Mouse (Mus musculus) forebrain, postnatal 0 days (tissue): ENCODE data around the gene Plekha3. TPM values are rescaled to one million over a fixed set of nuclear protein-coding genes. Genes with fewer than 3 reads are reported as not detected.
A peak's percentile ranks its signal among the peaks of the same experiment; 100 is the strongest.

Source experiments
- ATAC-seq: fragments of 200-750 bp; cut with Nextera tagmentation; 2 replicates; pipeline ENCODE4 v1.8.0; 2017; ENCODE audit warnings: mild to moderate bottlenecking, moderate library complexity
- DNase-seq: peaks from one replicate; pipeline ENCODE4 v3.0.0-alpha.2; 2015
- H3K27ac ChIP-seq: fragments of 300-500 bp; sonication (generic); 2 replicates; pipeline ENCODE4 v1.5.1; 2014; ENCODE audit warnings: low read depth, mild to moderate bottlenecking, antibody characterized with exemption, low read length, moderate library complexity, mixed read lengths
- H3K27me3 ChIP-seq: fragments of 300-500 bp; sonication (generic); 2 replicates; pipeline ENCODE4 v1.6.1; 2014; ENCODE audit warnings: mild to moderate bottlenecking, low read length, mixed read lengths; ENCODE audit not compliant: insufficient read depth
- H3K36me3 ChIP-seq: fragments of 300-500 bp; sonication (generic); 2 replicates; pipeline ENCODE4 v1.6.1; 2014; ENCODE audit warnings: mild to moderate bottlenecking, moderate library complexity; ENCODE audit not compliant: insufficient read depth
- H3K4me1 ChIP-seq: fragments of 300-500 bp; sonication (generic); 2 replicates; pipeline ENCODE4 v1.6.1; 2014; ENCODE audit warnings: antibody characterized with exemption; ENCODE audit not compliant: insufficient read depth
- H3K4me2 ChIP-seq: fragments of 300-500 bp; sonication (generic); 2 replicates; pipeline ENCODE4 v1.6.1; 2014; ENCODE audit warnings: low read depth, mild to moderate bottlenecking, moderate library complexity
- H3K4me3 ChIP-seq: fragments of 300-500 bp; sonication (generic); 2 replicates; pipeline ENCODE4 v1.5.1; 2014; ENCODE audit warnings: low read depth, low read length, mixed read lengths
- H3K9ac ChIP-seq: fragments of 300-500 bp; sonication (generic); 2 replicates; pipeline ENCODE4 v1.6.1; 2014; ENCODE audit warnings: mild to moderate bottlenecking
- H3K9me3 ChIP-seq: fragments of 300-500 bp; sonication (generic); 2 replicates; pipeline ENCODE4 v1.6.1; 2016; ENCODE audit warnings: low read length
- CTCF ChIP-seq: sonication (generic); IDR thresholded peaks from 2 replicates; pipeline ENCODE4 v1.5.1; 2016; ENCODE audit warnings: antibody characterized with exemption, control low read depth, low read depth
- WGBS: fragments of 180-500 bp; shearing (Covaris S2); extraction: QIAGEN DNeasy Blood & Tissue Kit; methylation state at CpG from one replicate; pipeline ENCODE4 v1.1.7; 2014; 5-methylcytosine and 5-hydroxymethylcytosine counted together
- polyA plus RNA-seq: library from polyadenylated mRNA; unstranded; fragments of >200 nt; fragmentation: Nextera tagmentation; extraction: Ambion mirVana; gene quantifications from 2 replicates; pipeline ENCODE4 v1.2.1, GENCODE M21; 2015
- total RNA-seq: library from RNA; depleted of rRNA; stranded (reverse); fragments of >200 nt; gene quantifications from 2 replicates; pipeline ENCODE4 v1.2.3, GENCODE M21; 2014; rRNA removed

Gene Plekha3
- total and polyA plus RNA-seq, 2 experiments from 2014 or later: 9.1 to 21.6 TPM

- H3K9ac ChIP-seq: no peak overlapping the region
- DNase-seq (no peak), ATAC-seq (no peak)
- H3K9me3 ChIP-seq: no peaks in the 10 kb centered on the region
- H3K4me3 ChIP-seq: no peak overlapping the region
- H3K4me2 ChIP-seq: no peak overlapping the region
- no peaks in the 10 kb centered on the region for H3K4me1 ChIP-seq
- H3K27me3 ChIP-seq: no peaks in the 10 kb centered on the region
- TF ChIP-seq CTCF: no peak
- peaks cover 45% of the 10 kb centered on the region for H3K36me3 ChIP-seq
- H3K27ac ChIP-seq: no peak overlapping the region
- 85% methylated on average over 6 of the region's 6 CpGs for WGBS
Observed at GRCm38 (mm10) chr2:76695290-76695689, 20.2 kb downstream of the Plekha3 start.

- H3K4me1 ChIP-seq: no peaks in the 10 kb centered on the region
- no peak for ATAC-seq
- H3K9me3 ChIP-seq: no peaks in the 10 kb centered on the region
- no peak overlapping the region for H3K9ac ChIP-seq
- TF ChIP-seq CTCF: no peak
- WGBS: 96% methylated on average over 3 of the region's 3 CpGs
- no peak for DNase-seq
- peaks cover 4% of the 10 kb centered on the region for H3K36me3 ChIP-seq
- no peaks in the 10 kb centered on the region for H3K27me3 ChIP-seq
- no peak overlapping the region for H3K4me3 ChIP-seq
- no peak overlapping the region for H3K27ac ChIP-seq
- no peak overlapping the region for H3K4me2 ChIP-seq
Observed at GRCm38 (mm10) chr2:76702188-76702587, 27.1 kb downstream of the Plekha3 start.

- 90% methylated on average over 5 of the region's 5 CpGs for WGBS
- Histone ChIP-seq H3K4me1 (no peaks in the 10 kb centered on the region), H3K27ac (no peak overlapping the region), H3K9ac (no peak overlapping the region), H3K4me2 (no peak overlapping the region), H3K9me3 (no peaks in the 10 kb centered on the region), H3K4me3 (no peak overlapping the region), H3K27me3 (no peaks in the 10 kb centered on the region), H3K36me3 (peaks cover 4% of the 10 kb centered on the region)
- ATAC-seq (no peak), DNase-seq (no peak)
- no peak for TF ChIP-seq CTCF
Observed at GRCm38 (mm10) chr2:76702751-76703150, 27.7 kb downstream of the Plekha3 start.

GRCm38 (mm10) chr2:76705655-76706054, 30.6 kb downstream of the Plekha3 start:
- WGBS: 70% methylated on average over 13 of the region's 13 CpGs
- Histone ChIP-seq H3K27ac (no peak overlapping the region), H3K4me2 (no peak overlapping the region), H3K4me1 (no peaks in the 10 kb centered on the region), H3K36me3 (peaks cover 14% of the 10 kb centered on the region), H3K9ac (no peak overlapping the region), H3K9me3 (peaks cover 19% of the 10 kb centered on the region), H3K27me3 (no peaks in the 10 kb centered on the region), H3K4me3 (no peak overlapping the region)
- TF ChIP-seq CTCF: no peak
- no peak for DNase-seq
- no peak for ATAC-seq

- ATAC-seq (no peak), DNase-seq (peak; percentile 2)
- WGBS: 93% methylated on average over 3 of the region's 3 CpGs
- TF ChIP-seq CTCF: no peak
- Histone ChIP-seq H3K36me3 (peaks cover 35% of the 10 kb centered on the region), H3K4me1 (no peaks in the 10 kb centered on the region), H3K27me3 (no peaks in the 10 kb centered on the region), H3K27ac (no peak overlapping the region), H3K4me2 (no peak overlapping the region), H3K9ac (no peak overlapping the region), H3K4me3 (no peak overlapping the region), H3K9me3 (peaks cover 41% of the 10 kb centered on the region)
Observed at GRCm38 (mm10) chr2:76708512-76708911, 33.4 kb downstream of the Plekha3 start.

GRCm38 (mm10) chr2:76714984-76715383, 39.9 kb downstream of the Plekha3 start:
- Histone ChIP-seq H3K4me1 (no peaks in the 10 kb centered on the region), H3K27ac (no peak overlapping the region), H3K4me3 (no peak overlapping the region), H3K4me2 (no peak overlapping the region), H3K9me3 (peaks cover 53% of the 10 kb centered on the region), H3K36me3 (peaks cover 42% of the 10 kb centered on the region), H3K27me3 (no peaks in the 10 kb centered on the region), H3K9ac (no peak overlapping the region)
- 72% methylated on average over 8 of the region's 8 CpGs for WGBS
- DNase-seq: no peak
- no peak for ATAC-seq
- TF ChIP-seq CTCF: no peak

GRCm38 (mm10) chr2:76719650-76720049, 44.6 kb downstream of the Plekha3 start:
- Histone ChIP-seq H3K9ac (no peak overlapping the region), H3K27ac (no peak overlapping the region), H3K9me3 (peaks cover 22% of the 10 kb centered on the region), H3K4me1 (no peaks in the 10 kb centered on the region), H3K27me3 (no peaks in the 10 kb centered on the region), H3K4me2 (no peak overlapping the region), H3K4me3 (no peak overlapping the region), H3K36me3 (peaks cover 5% of the 10 kb centered on the region; the same call in 1 of the 2 replicates)
- ATAC-seq (no peak), DNase-seq (no peak)
- WGBS: 97% methylated on average over 14 of the region's 14 CpGs
- no peak for TF ChIP-seq CTCF

Other genes starting within 250 kb of the Plekha3 start
- gene Prkra, start 27.3 kb upstream of the Plekha3 start, total RNA-seq: 113 and 123 TPM in 2 replicates
- gene Prkra, start 27.3 kb upstream of the Plekha3 start, polyA plus RNA-seq: 97.5 and 101 TPM in 2 replicates
- 0.23 TPM in 1 of 2 replicates, not detected in the other for gene Pjvk, start 26.8 kb upstream of the Plekha3 start, total RNA-seq
- 0.33 and 0.62 TPM in 2 replicates for gene Pjvk, start 26.8 kb upstream of the Plekha3 start, polyA plus RNA-seq
- gene Fkbp7, start 2.2 kb upstream of the Plekha3 start, total RNA-seq: 6.8 and 8.6 TPM in 2 replicates
- 14.7 and 18.8 TPM in 2 replicates for gene Fkbp7, start 2.2 kb upstream of the Plekha3 start, polyA plus RNA-seq